Mouse (Mus musculus) cortical plate, adult 2 months (tissue): Measurements from ENCODE around the gene Fbxw9.

Experiments
- CTCF ChIP-seq: fragments of 200-500 bp; IDR thresholded peaks from 2 replicates; pipeline ENCODE4 v1.5.1; 2011; ENCODE audit warnings: mild to moderate bottlenecking, control low read depth, low read length; ENCODE audit not compliant: insufficient read depth; ENCODE audit errors: extremely low read depth
- POLR2A ChIP-seq: fragments of 200-500 bp; IDR thresholded peaks from 2 replicates; pipeline ENCODE4 v1.6.1; 2011; ENCODE audit warnings: mild to moderate bottlenecking, low read length, control low read depth; ENCODE audit not compliant: insufficient read depth; ENCODE audit errors: extremely low read depth

- peak; percentile 39; the same call in 1 of the 2 replicates for TF ChIP-seq POLR2A
- no peak for TF ChIP-seq CTCF
Observed at GRCm38 (mm10) chr8:85037681-85038531, 21.9 kb upstream of the Fbxw9 start.
